Mouse (Mus musculus): Measurements from ENCODE around the gene Psd. TPM values are rescaled to one million over a fixed set of nuclear protein-coding genes. Genes with fewer than 3 reads are reported as not detected.

Gene Psd
- total RNA-seq, 2 experiments from 2014 or later, result not detected

GRCm38 (mm10) chr19:46284686-46285085, 42.3 kb downstream of the Psd start:
- ATAC-seq (replicated peaks; ENCODE audit: low FRiP score, poor library complexity, severe bottlenecking), result no peak

- no peak for ATAC-seq (replicated peaks; ENCODE audit: low FRiP score, poor library complexity, severe bottlenecking)
Observed at GRCm38 (mm10) chr19:46282081-46282849, 44.7 kb downstream of the Psd start.

- no peak; the same call in 1 of the 2 replicates for ATAC-seq (replicated peaks; ENCODE audit: low FRiP score, poor library complexity, severe bottlenecking)
Observed at GRCm38 (mm10) chr19:46275307-46275706, 51.6 kb downstream of the Psd start.

GRCm38 (mm10) chr19:46264762-46265161, 62.2 kb downstream of the Psd start:
- ATAC-seq (replicated peaks; ENCODE audit: low FRiP score, poor library complexity, severe bottlenecking), result no peak

Other genes with a start within 250 kb of the Psd start
- not detected in 2 replicates for gene Elovl3, start 195.3 kb downstream of the Psd start, total RNA-seq (2015; ENCODE audit: low replicate concordance)
- gene Elovl3, start 195.3 kb downstream of the Psd start, total RNA-seq (2017; ENCODE audit: low replicate concordance), result not detected in 2 replicates
- not detected in 2 replicates for gene Pitx3, start 178.8 kb downstream of the Psd start, total RNA-seq (2015; ENCODE audit: low replicate concordance)
- not detected in 2 replicates for gene Pitx3, start 178.8 kb downstream of the Psd start, total RNA-seq (2017; ENCODE audit: low replicate concordance)
- 22.8 and 22.9 TPM in 2 replicates for gene Gbf1, start 174.6 kb downstream of the Psd start, total RNA-seq (2015; ENCODE audit: low replicate concordance)
- 18.1 and 21.0 TPM in 2 replicates for gene Gbf1, start 174.6 kb downstream of the Psd start, total RNA-seq (2017; ENCODE audit: low replicate concordance)
- gene Nfkb2, start 22.8 kb downstream of the Psd start, total RNA-seq (2015; ENCODE audit: low replicate concordance), result 0.96 and 1.0 TPM in 2 replicates
- gene Nfkb2, start 22.8 kb downstream of the Psd start, total RNA-seq (2017; ENCODE audit: low replicate concordance), result 2.8 and 3.1 TPM in 2 replicates
- not detected in 2 replicates for gene Fbxl15, start 1.0 kb upstream of the Psd start, total RNA-seq (2015; ENCODE audit: low replicate concordance)
- not detected in 2 replicates for gene Fbxl15, start 1.0 kb upstream of the Psd start, total RNA-seq (2017; ENCODE audit: low replicate concordance)
- 8.1 and 8.4 TPM in 2 replicates for gene Cuedc2, start 11.5 kb upstream of the Psd start, total RNA-seq (2015; ENCODE audit: low replicate concordance)
- gene Cuedc2, start 11.5 kb upstream of the Psd start, total RNA-seq (2017; ENCODE audit: low replicate concordance), result 23.6 and 39.4 TPM in 2 replicates
- 5.4 and 9.6 TPM in 2 replicates for gene Mfsd13a, start 14.0 kb upstream of the Psd start, total RNA-seq (2015; ENCODE audit: low replicate concordance)
- gene Mfsd13a, start 14.0 kb upstream of the Psd start, total RNA-seq (2017; ENCODE audit: low replicate concordance), result 1.4 and 1.8 TPM in 2 replicates
- not detected in 2 replicates for gene 2310034G01Rik, start 23.1 kb upstream of the Psd start, total RNA-seq (2015; ENCODE audit: low replicate concordance)
- gene 2310034G01Rik, start 23.1 kb upstream of the Psd start, total RNA-seq (2017; ENCODE audit: low replicate concordance), result not detected in 2 replicates
- 16.5 and 21.5 TPM in 2 replicates for gene Actr1a, start 68.6 kb upstream of the Psd start, total RNA-seq (2015; ENCODE audit: low replicate concordance)
- gene Actr1a, start 68.6 kb upstream of the Psd start, total RNA-seq (2017; ENCODE audit: low replicate concordance), result 38.2 and 39.2 TPM in 2 replicates
- 3.8 and 10.8 TPM in 2 replicates for gene Sufu, start 69.7 kb upstream of the Psd start, total RNA-seq (2015; ENCODE audit: low replicate concordance)
- gene Sufu, start 69.7 kb upstream of the Psd start, total RNA-seq (2017; ENCODE audit: low replicate concordance), result 1.1 and 1.2 TPM in 2 replicates
- gene Trim8, start 174.5 kb upstream of the Psd start, total RNA-seq (2015; ENCODE audit: low replicate concordance), result 5.4 and 6.1 TPM in 2 replicates
- gene Trim8, start 174.5 kb upstream of the Psd start, total RNA-seq (2017; ENCODE audit: low replicate concordance), result 2.0 and 6.4 TPM in 2 replicates
- 4.2 and 5.9 TPM in 2 replicates for gene Arl3, start 246.0 kb upstream of the Psd start, total RNA-seq (2015; ENCODE audit: low replicate concordance)
- gene Arl3, start 246.0 kb upstream of the Psd start, total RNA-seq (2017; ENCODE audit: low replicate concordance), result 3.2 and 4.2 TPM in 2 replicates
- gene Sfxn2, start 246.2 kb upstream of the Psd start, total RNA-seq (2015; ENCODE audit: low replicate concordance), result 1.9 TPM in 2 replicates
- 2.9 and 3.9 TPM in 2 replicates for gene Sfxn2, start 246.2 kb upstream of the Psd start, total RNA-seq (2017; ENCODE audit: low replicate concordance)